Mouse (Mus musculus) embryo, embryonic 9.5 days (tissue): ENCODE measurements around the gene Pcyt2.

Experiments used
- DNase-seq: peaks from one replicate; pipeline ENCODE4 v3.0.0-alpha.2; 2017; ENCODE audit errors: extremely low spot score

The Pcyt2 gene

GRCm38 (mm10) chr11:120632559-120633519, 15.1 kb upstream of the Pcyt2 start:
- peak; percentile 71 for DNase-seq

- DNase-seq, result no peak
Measured at GRCm38 (mm10) chr11:120631726-120632448, 14.2 kb upstream of the Pcyt2 start.

- DNase-seq, result no peak
Measured at GRCm38 (mm10) chr11:120630881-120631725, 13.4 kb upstream of the Pcyt2 start.

- DNase-seq, result no peak
Measured at GRCm38 (mm10) chr11:120630401-120630871, 12.7 kb upstream of the Pcyt2 start.

GRCm38 (mm10) chr11:120629911-120630310, 12.2 kb upstream of the Pcyt2 start:
- no peak for DNase-seq

GRCm38 (mm10) chr11:120629341-120629730, 11.6 kb upstream of the Pcyt2 start:
- DNase-seq, result no peak

GRCm38 (mm10) chr11:120628601-120629340, 11.0 kb upstream of the Pcyt2 start:
- no peak for DNase-seq

GRCm38 (mm10) chr11:120627468-120628300, 9.9 kb upstream of the Pcyt2 start:
- no peak for DNase-seq

- DNase-seq, result no peak
Measured at GRCm38 (mm10) chr11:120626785-120627467, 9.2 kb upstream of the Pcyt2 start.

- no peak for DNase-seq
Measured at GRCm38 (mm10) chr11:120625152-120625775, 7.5 kb upstream of the Pcyt2 start, which contains the start of gene Sirt7. TSS of gene Sirt7 (minus strand) at chr11:120625240.

GRCm38 (mm10) chr11:120624680-120625111, 7.0 kb upstream of the Pcyt2 start:
- DNase-seq, result peak; percentile 81

GRCm38 (mm10) chr11:120623961-120624679, 6.4 kb upstream of the Pcyt2 start:
- peak; percentile 65 for DNase-seq

- DNase-seq, result no peak
Measured at GRCm38 (mm10) chr11:120622805-120623204, 5.1 kb upstream of the Pcyt2 start.

GRCm38 (mm10) chr11:120620195-120620594, 2.5 kb upstream of the Pcyt2 start:
- no peak for DNase-seq

GRCm38 (mm10) chr11:120618619-120619535, 1.1 kb upstream of the Pcyt2 start:
- DNase-seq, result no peak

- DNase-seq, result no peak
Measured at GRCm38 (mm10) chr11:120616617-120617294, 980 bp downstream of the Pcyt2 start.
